Mouse (Mus musculus) hindbrain, embryonic 14.5 days (tissue): ENCODE measurements at regions not wholly inside any gene's neighbourhood (a gene's known extent, or its start where the extent isn't known, plus 50 kb on each side); places are given as distances from the start of the nearest gene placed in this dataset.

Source experiments
- ATAC-seq: fragments of 200-750 bp; cut with Nextera tagmentation; 2 replicates; pipeline ENCODE4 v1.8.0; 2017; ENCODE audit warnings: moderate number of reproducible peaks, mild to moderate bottlenecking, moderate TSS enrichment, moderate library complexity; ENCODE audit not compliant: low FRiP score
- DNase-seq: peaks from one replicate; pipeline ENCODE4 v3.0.0-alpha.2; 2015; ENCODE audit warnings: low spot score
- H3K27ac ChIP-seq: fragments of 300-500 bp; sonication (generic); 2 replicates; pipeline ENCODE4 v1.5.1; 2014; ENCODE audit warnings: mild to moderate bottlenecking, moderate library complexity
- H3K27me3 ChIP-seq: fragments of 300-500 bp; sonication (generic); 2 replicates; pipeline ENCODE4 v1.6.1; 2014; ENCODE audit warnings: mild to moderate bottlenecking, low read length, mixed read lengths; ENCODE audit not compliant: control insufficient read depth, insufficient read depth
- H3K36me3 ChIP-seq: fragments of 300-500 bp; sonication (generic); replicated peaks from 2 replicates; pipeline ENCODE4 v1.6.1; 2014; ENCODE audit not compliant: control insufficient read depth, insufficient read depth
- H3K4me1 ChIP-seq: fragments of 300-500 bp; sonication (generic); replicated peaks from 2 replicates; pipeline ENCODE4 v1.6.1; 2014; ENCODE audit warnings: antibody characterized with exemption, low read length, mixed read lengths; ENCODE audit not compliant: control insufficient read depth, insufficient read depth
- H3K4me2 ChIP-seq: fragments of 300-500 bp; sonication (generic); replicated peaks from 2 replicates; pipeline ENCODE4 v1.6.1; 2014; ENCODE audit warnings: mild to moderate bottlenecking, moderate library complexity
- H3K4me3 ChIP-seq: fragments of 300-500 bp; sonication (generic); replicated peaks from 2 replicates; pipeline ENCODE4 v1.5.1; 2014; ENCODE audit warnings: mild to moderate bottlenecking, low read length
- H3K9ac ChIP-seq: fragments of 300-500 bp; sonication (generic); 2 replicates; pipeline ENCODE4 v1.6.1; 2014
- H3K9me3 ChIP-seq: fragments of 300-500 bp; sonication (generic); 2 replicates; pipeline ENCODE4 v1.6.1; 2016; ENCODE audit warnings: low read length; ENCODE audit not compliant: control insufficient read depth
- WGBS: fragments of 180-500 bp; shearing (Covaris S2); extraction: QIAGEN DNeasy Blood & Tissue Kit; methylation state at CpG from one replicate; pipeline ENCODE4 v1.1.7; 2014; 5-methylcytosine and 5-hydroxymethylcytosine counted together

GRCm38 (mm10) chr1:142838663-142839062, 801.8 kb upstream of the B3galt2 start:
- H3K9me3 ChIP-seq: no peaks in the 10 kb centered on the region
- no peak overlapping the region for H3K27ac ChIP-seq
- no peaks in the 10 kb centered on the region for H3K36me3 ChIP-seq
- H3K4me2 ChIP-seq: no peak overlapping the region
- H3K9ac ChIP-seq: no peak overlapping the region
- H3K27me3 ChIP-seq: no peaks in the 10 kb centered on the region
- ATAC-seq: no peak
- no peak overlapping the region for H3K4me3 ChIP-seq
- DNase-seq: no peak
- 77% methylated on average over 4 of the region's 4 CpGs for WGBS
- H3K4me1 ChIP-seq: no peaks in the 10 kb centered on the region

- Histone ChIP-seq H3K4me2 (no peak overlapping the region), H3K9me3 (no peaks in the 10 kb centered on the region), H3K4me1 (no peaks in the 10 kb centered on the region), H3K27me3 (no peaks in the 10 kb centered on the region), H3K9ac (no peak overlapping the region), H3K36me3 (no peaks in the 10 kb centered on the region), H3K27ac (no peak overlapping the region), H3K4me3 (no peak overlapping the region)
- no peak for DNase-seq
- no peak for ATAC-seq
- 83% methylated on average over 4 of the region's 4 CpGs for WGBS
These were observed 773.3 kb upstream of the B3galt2 start for GRCm38 (mm10) chr1:142867024-142867700.

GRCm38 (mm10) chr1:142891842-142892241, 748.6 kb upstream of the B3galt2 start:
- DNase-seq: no peak
- Histone ChIP-seq H3K27ac (no peak overlapping the region), H3K4me3 (no peak overlapping the region), H3K36me3 (no peaks in the 10 kb centered on the region), H3K4me2 (no peak overlapping the region), H3K9me3 (no peaks in the 10 kb centered on the region), H3K27me3 (no peaks in the 10 kb centered on the region), H3K4me1 (no peaks in the 10 kb centered on the region), H3K9ac (no peak overlapping the region)
- no peak for ATAC-seq

GRCm38 (mm10) chr1:142893156-142893555, 747.3 kb upstream of the B3galt2 start:
- Histone ChIP-seq H3K4me1 (no peaks in the 10 kb centered on the region), H3K4me3 (no peak overlapping the region), H3K9me3 (no peaks in the 10 kb centered on the region), H3K9ac (no peak overlapping the region), H3K4me2 (no peak overlapping the region), H3K27me3 (no peaks in the 10 kb centered on the region), H3K36me3 (no peaks in the 10 kb centered on the region), H3K27ac (no peak overlapping the region)
- ATAC-seq (no peak), DNase-seq (no peak)
- 96% methylated on average over 2 of the region's 2 CpGs for WGBS

GRCm38 (mm10) chr1:142894145-142894544, 746.3 kb upstream of the B3galt2 start:
- no peak overlapping the region for H3K4me2 ChIP-seq
- H3K36me3 ChIP-seq: no peaks in the 10 kb centered on the region
- H3K27ac ChIP-seq: no peak overlapping the region
- no peak overlapping the region for H3K9ac ChIP-seq
- no peak overlapping the region for H3K4me3 ChIP-seq
- DNase-seq: no peak
- no peak for ATAC-seq
- no peaks in the 10 kb centered on the region for H3K9me3 ChIP-seq
- no peaks in the 10 kb centered on the region for H3K4me1 ChIP-seq
- no peaks in the 10 kb centered on the region for H3K27me3 ChIP-seq

GRCm38 (mm10) chr1:142895081-142895480, 745.4 kb upstream of the B3galt2 start:
- Histone ChIP-seq H3K9me3 (no peaks in the 10 kb centered on the region), H3K27ac (no peak overlapping the region), H3K9ac (no peak overlapping the region), H3K4me1 (no peaks in the 10 kb centered on the region), H3K36me3 (no peaks in the 10 kb centered on the region), H3K4me2 (no peak overlapping the region), H3K27me3 (no peaks in the 10 kb centered on the region), H3K4me3 (no peak overlapping the region)
- 67% methylated on average over 1 of the region's 1 CpGs for WGBS
- no peak for ATAC-seq
- DNase-seq: no peak

GRCm38 (mm10) chr1:142909907-142910306, 730.6 kb upstream of the B3galt2 start:
- Histone ChIP-seq H3K4me3 (no peak overlapping the region), H3K9ac (no peak overlapping the region), H3K27me3 (no peaks in the 10 kb centered on the region), H3K27ac (no peak overlapping the region), H3K36me3 (no peaks in the 10 kb centered on the region), H3K9me3 (no peaks in the 10 kb centered on the region), H3K4me2 (no peak overlapping the region), H3K4me1 (no peaks in the 10 kb centered on the region)
- no peak for DNase-seq
- 90% methylated on average over 4 of the region's 4 CpGs for WGBS
- no peak for ATAC-seq

- no peaks in the 10 kb centered on the region for H3K9me3 ChIP-seq
- H3K36me3 ChIP-seq: no peaks in the 10 kb centered on the region
- no peaks in the 10 kb centered on the region for H3K27me3 ChIP-seq
- no peaks in the 10 kb centered on the region for H3K4me1 ChIP-seq
- DNase-seq: no peak
- no peak overlapping the region for H3K27ac ChIP-seq
- 85% methylated on average over 3 of the region's 3 CpGs for WGBS
- no peak overlapping the region for H3K4me3 ChIP-seq
- no peak for ATAC-seq
- no peak overlapping the region for H3K9ac ChIP-seq
- no peak overlapping the region for H3K4me2 ChIP-seq
These were observed 683.8 kb upstream of the B3galt2 start for GRCm38 (mm10) chr1:142956686-142957085.

GRCm38 (mm10) chr1:142971475-142971874, 669.0 kb upstream of the B3galt2 start:
- no peak overlapping the region for H3K4me3 ChIP-seq
- ATAC-seq (no peak), DNase-seq (no peak)
- H3K27ac ChIP-seq: no peak overlapping the region
- no peaks in the 10 kb centered on the region for H3K9me3 ChIP-seq
- no peaks in the 10 kb centered on the region for H3K4me1 ChIP-seq
- H3K27me3 ChIP-seq: no peaks in the 10 kb centered on the region
- H3K4me2 ChIP-seq: no peak overlapping the region
- H3K36me3 ChIP-seq: no peaks in the 10 kb centered on the region
- H3K9ac ChIP-seq: no peak overlapping the region

GRCm38 (mm10) chr1:142973387-142973786, 667.1 kb upstream of the B3galt2 start:
- Histone ChIP-seq H3K27me3 (no peaks in the 10 kb centered on the region), H3K9ac (no peak overlapping the region), H3K4me2 (no peak overlapping the region), H3K36me3 (no peaks in the 10 kb centered on the region), H3K9me3 (no peaks in the 10 kb centered on the region), H3K27ac (no peak overlapping the region), H3K4me1 (no peaks in the 10 kb centered on the region), H3K4me3 (no peak overlapping the region)
- WGBS: 88% methylated on average over 2 of the region's 2 CpGs
- no peak for DNase-seq
- no peak for ATAC-seq
